Mouse (Mus musculus): Measurements from ENCODE around the gene Srsf2.

DNA sequence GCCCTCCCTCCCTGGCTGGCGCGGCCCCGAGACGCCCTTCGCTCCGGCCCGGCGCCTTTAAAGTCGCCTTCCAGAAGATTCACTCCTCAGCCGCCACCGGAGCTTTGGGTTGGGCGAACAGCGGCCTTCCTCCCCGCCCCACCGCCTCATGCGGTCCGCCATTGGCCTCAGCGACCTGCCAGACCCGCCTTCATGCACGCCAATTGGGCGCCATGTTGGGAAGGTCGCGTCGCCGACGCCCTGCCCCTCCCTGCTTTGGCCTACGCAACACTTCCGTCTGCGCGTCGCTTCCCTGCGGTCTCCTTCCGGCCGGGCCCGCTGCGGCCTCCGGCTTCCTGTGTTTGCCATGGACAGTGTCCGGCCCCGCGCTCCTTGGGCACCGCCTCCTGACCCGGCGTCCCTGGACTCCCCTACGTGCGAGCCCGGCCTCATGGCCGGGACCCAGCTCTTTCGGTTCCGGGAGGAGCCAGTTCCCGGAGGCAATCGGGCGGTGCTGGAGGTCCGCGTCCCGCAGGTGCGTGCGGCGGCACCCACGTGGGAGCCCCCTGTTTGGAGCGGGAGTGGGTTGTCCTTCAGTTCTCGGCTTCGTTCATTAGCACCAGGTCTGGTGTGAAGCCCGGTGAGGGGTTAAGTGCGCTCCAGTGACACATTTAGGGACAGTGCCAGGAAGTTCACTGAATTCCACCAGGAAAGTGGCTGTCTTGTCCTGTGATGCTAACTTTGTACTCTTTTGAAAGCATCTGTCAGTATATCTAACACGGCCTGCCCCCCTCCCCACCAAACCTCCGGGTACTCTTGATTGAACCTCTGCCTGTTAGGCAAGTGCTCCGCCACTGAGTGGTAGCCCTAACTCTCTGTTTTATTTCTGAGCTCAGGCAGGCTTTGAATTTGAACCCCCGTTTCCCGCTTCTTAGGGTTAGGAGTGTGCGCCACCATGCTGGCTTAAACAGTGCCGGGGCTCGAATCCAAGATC is 9.3 kb downstream of the Srsf2 start, which contains the start of the genes Mettl23 and Jmjd6:
- TF ChIP-seq CHD2 (IDR thresholded peaks at IDR 0.05; ENCODE audit: low read depth, low read length) (no peak), MAFK (IDR thresholded peaks at IDR 0.05; ENCODE audit: insufficient read depth, low read depth, low read length) (no peak), ZNF384 (IDR thresholded peaks at IDR 0.05; ENCODE audit: low read depth, low read length) (no peak), ZC3H11A (IDR thresholded peaks at IDR 0.05; ENCODE audit: borderline replicate concordance, low read depth, low read length) (no peak)

All from ES-E14 (cell line).